Mouse (Mus musculus) hindbrain, embryonic 11.5 days (tissue): Measurements from ENCODE around the gene Wnt1. TPM values are rescaled to one million over a fixed set of nuclear protein-coding genes. Genes with fewer than 3 reads are reported as not detected.
"Not testable (repeated sequence)": the region's sequence is repeated elsewhere in the genome, so short reads cannot be mapped to it uniquely, and the experiment has no call there.

Experiments used
- ATAC-seq: fragments of 200-750 bp; cut with Nextera tagmentation; 2 replicates; pipeline ENCODE4 v1.8.0; 2017; ENCODE audit warnings: mild to moderate bottlenecking, moderate TSS enrichment, moderate library complexity; ENCODE audit not compliant: low FRiP score
- DNase-seq: peaks from one replicate; pipeline ENCODE4 v3.0.0-alpha.2; 2015; ENCODE audit warnings: low spot score
- H3K27ac ChIP-seq: fragments of 300-500 bp; sonication (generic); 2 replicates; pipeline ENCODE4 v1.5.1; 2014; ENCODE audit warnings: mild to moderate bottlenecking, low read depth, low read length
- H3K27me3 ChIP-seq: fragments of 300-500 bp; sonication (generic); 2 replicates; pipeline ENCODE4 v1.6.1; 2014; ENCODE audit warnings: mild to moderate bottlenecking, low read length, moderate library complexity, mixed read lengths; ENCODE audit not compliant: control insufficient read depth, insufficient read depth
- H3K36me3 ChIP-seq: fragments of 300-500 bp; sonication (generic); 2 replicates; pipeline ENCODE4 v1.6.1; 2014; ENCODE audit warnings: mild to moderate bottlenecking, low read length, moderate library complexity, mixed read lengths; ENCODE audit not compliant: control insufficient read depth, insufficient read depth
- H3K4me1 ChIP-seq: fragments of 300-500 bp; sonication (generic); replicated peaks from 2 replicates; pipeline ENCODE4 v1.6.1; 2014; ENCODE audit warnings: low read length, mixed read lengths; ENCODE audit not compliant: control insufficient read depth, insufficient read depth
- H3K4me2 ChIP-seq: fragments of 300-500 bp; sonication (generic); replicated peaks from 2 replicates; pipeline ENCODE4 v1.6.1; 2014; ENCODE audit warnings: mild to moderate bottlenecking, low read depth, low read length
- H3K4me3 ChIP-seq: fragments of 300-500 bp; sonication (generic); 2 replicates; pipeline ENCODE4 v1.5.1; 2014; ENCODE audit warnings: low read depth, low read length
- H3K9ac ChIP-seq: fragments of 300-500 bp; sonication (generic); 2 replicates; pipeline ENCODE4 v1.6.1; 2014; ENCODE audit warnings: low read depth, low read length
- H3K9me3 ChIP-seq: fragments of 300-500 bp; sonication (generic); 2 replicates; pipeline ENCODE4 v1.6.1; 2016; ENCODE audit warnings: low read length; ENCODE audit not compliant: control insufficient read depth
- WGBS: fragments of 180-500 bp; shearing (Covaris S2); extraction: QIAGEN DNeasy Blood & Tissue Kit; methylation state at CpG from one replicate; pipeline ENCODE4 v1.1.7; 2014; 5-methylcytosine and 5-hydroxymethylcytosine counted together
- polyA plus RNA-seq: library from polyadenylated mRNA; unstranded; fragments of >200 nt; fragmentation: Nextera tagmentation; extraction: Ambion mirVana; gene quantifications from 2 replicates; pipeline ENCODE4 v1.2.1, GENCODE M21; 2014

Wnt1 gene
- 8.0 and 9.5 TPM in 2 replicates for polyA plus RNA-seq

- H3K4me1 ChIP-seq: peaks cover 11% of the 10 kb centered on the region
- peak within 1 kb of the TSS; percentile 23 for H3K4me3 ChIP-seq
- ATAC-seq (0 out of 2 replicates have a peak, but pooled peaks have one; percentile 10), DNase-seq (peak; percentile 80)
- H3K9ac ChIP-seq: peak within 1 kb of the TSS; percentile 19
- 2% methylated on average over 48 of the region's 51 CpGs for WGBS
- peaks cover 84% of the 10 kb centered on the region for H3K27me3 ChIP-seq
- no peaks in the 10 kb centered on the region for H3K9me3 ChIP-seq
- no peaks in the 10 kb centered on the region for H3K36me3 ChIP-seq
- no peak within 1 kb of the TSS for H3K27ac ChIP-seq
- H3K4me2 ChIP-seq: peak within 1 kb of the TSS; percentile 19; the same call in 1 of the 2 replicates
Measured at GRCm38 (mm10) chr15:98789661-98790535, at the start of gene Wnt1. TSS of gene Wnt1 (plus strand) at chr15:98789857.

GRCm38 (mm10) chr15:98740219-98740618 lies 49.4 kb upstream of the Wnt1 start:
- Histone ChIP-seq H3K27ac (no peak overlapping the region), H3K27me3 (no peaks in the 10 kb centered on the region), H3K36me3 (0 out of 2 replicates have a peak, but pooled peaks cover 6% of the 10 kb centered on the region), H3K4me1 (no peaks in the 10 kb centered on the region), H3K4me3 (no peak overlapping the region), H3K4me2 (no peak overlapping the region), H3K9me3 (no peaks in the 10 kb centered on the region), H3K9ac (no peak overlapping the region)
- 91% methylated on average over 8 of the region's 8 CpGs for WGBS
- DNase-seq: no peak
- ATAC-seq: no peak

GRCm38 (mm10) chr15:98742766-98743428 lies 46.8 kb upstream of the Wnt1 start:
- H3K27ac ChIP-seq: no peak overlapping the region
- no peak overlapping the region for H3K4me3 ChIP-seq
- DNase-seq: no peak
- no peak overlapping the region for H3K9ac ChIP-seq
- no peaks in the 10 kb centered on the region for H3K9me3 ChIP-seq
- H3K4me2 ChIP-seq: no peak overlapping the region
- H3K36me3 ChIP-seq: 0 out of 2 replicates have a peak, but pooled peaks cover 2% of the 10 kb centered on the region
- H3K4me1 ChIP-seq: no peaks in the 10 kb centered on the region
- no peak for ATAC-seq
- WGBS: 91% methylated on average over 8 of the region's 8 CpGs
- H3K27me3 ChIP-seq: no peaks in the 10 kb centered on the region

GRCm38 (mm10) chr15:98743863-98744262 lies 45.8 kb upstream of the Wnt1 start:
- not testable (repeated sequence) for H3K9me3 ChIP-seq, H3K27ac ChIP-seq, H3K4me2 ChIP-seq, H3K4me3 ChIP-seq, H3K27me3 ChIP-seq, DNase-seq, ATAC-seq, H3K36me3 ChIP-seq, H3K4me1 ChIP-seq, H3K9ac ChIP-seq
- WGBS: 89% methylated on average over 3 of the region's 3 CpGs

GRCm38 (mm10) chr15:98746344-98746965 lies 43.2 kb upstream of the Wnt1 start:
- no peak for ATAC-seq
- no peak for DNase-seq
- WGBS: 88% methylated on average over 10 of the region's 10 CpGs

GRCm38 (mm10) chr15:98747296-98747695 lies 42.4 kb upstream of the Wnt1 start:
- ATAC-seq (no peak), DNase-seq (no peak)
- Histone ChIP-seq H3K9me3 (no peaks in the 10 kb centered on the region), H3K36me3 (0 out of 2 replicates have a peak, but pooled peaks cover under 1% of the 10 kb centered on the region), H3K4me3 (no peak overlapping the region), H3K9ac (no peak overlapping the region), H3K4me2 (no peak overlapping the region), H3K27ac (no peak overlapping the region), H3K27me3 (no peaks in the 10 kb centered on the region), H3K4me1 (no peaks in the 10 kb centered on the region)
- 87% methylated on average over 6 of the region's 6 CpGs for WGBS

More at GRCm38 (mm10) chr15:98746344-98746965, 43.2 kb upstream of the Wnt1 start:
- Histone ChIP-seq H3K9me3 (no peaks in the 10 kb centered on the region), H3K27me3 (no peaks in the 10 kb centered on the region), H3K4me2 (no peak overlapping the region), H3K9ac (no peak overlapping the region), H3K36me3 (0 out of 2 replicates have a peak, but pooled peaks cover 2% of the 10 kb centered on the region), H3K27ac (no peak overlapping the region), H3K4me3 (no peak overlapping the region), H3K4me1 (no peaks in the 10 kb centered on the region)

GRCm38 (mm10) chr15:98749093-98749492 lies 40.6 kb upstream of the Wnt1 start:
- H3K4me2 ChIP-seq: no peak overlapping the region
- no peaks in the 10 kb centered on the region for H3K27me3 ChIP-seq
- H3K36me3 ChIP-seq: no peaks in the 10 kb centered on the region
- 94% methylated on average over 2 of the region's 2 CpGs for WGBS
- DNase-seq (no peak), ATAC-seq (no peak)
- H3K27ac ChIP-seq: no peak overlapping the region
- no peak overlapping the region for H3K4me3 ChIP-seq
- H3K4me1 ChIP-seq: no peaks in the 10 kb centered on the region
- no peaks in the 10 kb centered on the region for H3K9me3 ChIP-seq
- H3K9ac ChIP-seq: no peak overlapping the region

GRCm38 (mm10) chr15:98753021-98753423 lies 36.6 kb upstream of the Wnt1 start:
- no peaks in the 10 kb centered on the region for H3K36me3 ChIP-seq

More at GRCm38 (mm10) chr15:98753021-98753423, 36.6 kb upstream of the Wnt1 start:
- Histone ChIP-seq H3K4me2 (no peak overlapping the region), H3K4me3 (no peak overlapping the region), H3K9ac (no peak overlapping the region), H3K4me1 (no peaks in the 10 kb centered on the region), H3K9me3 (no peaks in the 10 kb centered on the region), H3K27ac (no peak overlapping the region), H3K27me3 (no peaks in the 10 kb centered on the region)
- no peak for DNase-seq
- ATAC-seq: no peak
- WGBS: 72% methylated on average over 8 of the region's 8 CpGs
